Mouse (Mus musculus): ENCODE results near the gene Abcb1b. TPM values are rescaled to one million over a fixed set of nuclear protein-coding genes. Genes with fewer than 3 reads are reported as not detected.

The Abcb1b gene
- polyA plus RNA-seq, 1 experiment from 2014 or later = 1.4 TPM

GRCm38 (mm10) chr5:8866366-8866765 lies 68.4 kb downstream of the Abcb1b start:
- 83% methylated on average over 5 of the region's 5 CpGs for WGBS
- H3K36me3 ChIP-seq (ENCODE audit: control insufficient read depth, insufficient read depth, low read length) = no peaks in the 10 kb centered on the region
- H3K4me2 ChIP-seq (ENCODE audit: low read length) = no peak overlapping the region
- H3K9me3 ChIP-seq (ENCODE audit: control insufficient read depth, low read length) = no peaks in the 10 kb centered on the region
- no peak overlapping the region for H3K4me3 ChIP-seq (ENCODE audit: control insufficient read depth in 1 of 2, insufficient read depth in 1 of 2, low read depth in 1 of 2, low read length in 2 of 2)
- no peaks in the 10 kb centered on the region; a peak in 1 of 4 replicates for H3K4me1 ChIP-seq (ENCODE audit: control insufficient read depth in 2 of 2, insufficient read depth in 2 of 2, low read length in 2 of 2)
- no peak overlapping the region for H3K27ac ChIP-seq (replicated peaks in 1 of 2; ENCODE audit: control insufficient read depth in 1 of 2, insufficient read depth in 1 of 2, low read depth in 2 of 2, low read length in 2 of 2)
- no peak overlapping the region for H3K9ac ChIP-seq (ENCODE audit: low read length)
- ATAC-seq (ENCODE audit: insufficient number of reproducible peaks, insufficient read depth, low FRiP score, low read depth) = no peak
- H3K27me3 ChIP-seq (ENCODE audit: control insufficient read depth, insufficient read depth, low read length) = no peaks in the 10 kb centered on the region

GRCm38 (mm10) chr5:8868019-8868418 lies 70.1 kb downstream of the Abcb1b start:
- Histone ChIP-seq H3K9ac (ENCODE audit: low read length) (no peak overlapping the region), H3K9me3 (ENCODE audit: control insufficient read depth, low read length) (no peaks in the 10 kb centered on the region), H3K36me3 (ENCODE audit: control insufficient read depth, insufficient read depth, low read length) (no peaks in the 10 kb centered on the region), H3K27me3 (ENCODE audit: control insufficient read depth, insufficient read depth, low read length) (no peaks in the 10 kb centered on the region), H3K4me2 (ENCODE audit: low read length) (no peak overlapping the region), H3K4me3 (ENCODE audit: control insufficient read depth in 1 of 2, insufficient read depth in 1 of 2, low read depth in 1 of 2, low read length in 2 of 2) (no peak overlapping the region), H3K4me1 (ENCODE audit: control insufficient read depth in 2 of 2, insufficient read depth in 2 of 2, low read length in 2 of 2) (no peaks in the 10 kb centered on the region; a peak in 1 of 4 replicates), H3K27ac (replicated peaks in 1 of 2; ENCODE audit: control insufficient read depth in 1 of 2, insufficient read depth in 1 of 2, low read depth in 2 of 2, low read length in 2 of 2) (no peak overlapping the region)
- WGBS = 2% methylated on average over 1 of the region's 1 CpGs
- ATAC-seq (ENCODE audit: insufficient number of reproducible peaks, insufficient read depth, low FRiP score, low read depth) = no peak

GRCm38 (mm10) chr5:8872979-8873915 lies 75.3 kb downstream of the Abcb1b start:
- no peak overlapping the region for H3K4me2 ChIP-seq (ENCODE audit: low read length)
- no peak overlapping the region for H3K9ac ChIP-seq (ENCODE audit: low read length)
- no peaks in the 10 kb centered on the region for H3K4me1 ChIP-seq (ENCODE audit: control insufficient read depth in 2 of 2, insufficient read depth in 2 of 2, low read length in 2 of 2)
- 76% methylated on average over 6 of the region's 6 CpGs for WGBS
- H3K27ac ChIP-seq (replicated peaks in 1 of 2; ENCODE audit: control insufficient read depth in 1 of 2, insufficient read depth in 1 of 2, low read depth in 2 of 2, low read length in 2 of 2) = no peak overlapping the region
- ATAC-seq (ENCODE audit: insufficient number of reproducible peaks, insufficient read depth, low FRiP score, low read depth) = no peak
- no peak overlapping the region for H3K4me3 ChIP-seq (ENCODE audit: control insufficient read depth in 1 of 2, insufficient read depth in 1 of 2, low read depth in 1 of 2, low read length in 2 of 2)
- no peaks in the 10 kb centered on the region for H3K9me3 ChIP-seq (ENCODE audit: control insufficient read depth, low read length)
- H3K36me3 ChIP-seq (ENCODE audit: control insufficient read depth, insufficient read depth, low read length) = no peaks in the 10 kb centered on the region
- no peaks in the 10 kb centered on the region for H3K27me3 ChIP-seq (ENCODE audit: control insufficient read depth, insufficient read depth, low read length)

- Histone ChIP-seq H3K4me3 (ENCODE audit: control insufficient read depth in 1 of 2, insufficient read depth in 1 of 2, low read depth in 1 of 2, low read length in 2 of 2) (no peak overlapping the region), H3K4me2 (ENCODE audit: low read length) (no peak overlapping the region), H3K27me3 (ENCODE audit: control insufficient read depth, insufficient read depth, low read length) (no peaks in the 10 kb centered on the region), H3K27ac (replicated peaks in 1 of 2; ENCODE audit: control insufficient read depth in 1 of 2, insufficient read depth in 1 of 2, low read depth in 2 of 2, low read length in 2 of 2) (no peak overlapping the region), H3K9me3 (ENCODE audit: control insufficient read depth, low read length) (no peaks in the 10 kb centered on the region), H3K9ac (ENCODE audit: low read length) (no peak overlapping the region), H3K36me3 (ENCODE audit: control insufficient read depth, insufficient read depth, low read length) (no peaks in the 10 kb centered on the region), H3K4me1 (ENCODE audit: control insufficient read depth in 2 of 2, insufficient read depth in 2 of 2, low read length in 2 of 2) (no peaks in the 10 kb centered on the region)
- 78% methylated on average over 2 of the region's 2 CpGs for WGBS
- no peak for ATAC-seq (ENCODE audit: insufficient number of reproducible peaks, insufficient read depth, low FRiP score, low read depth)
Observed at GRCm38 (mm10) chr5:8877086-8877485, 79.1 kb downstream of the Abcb1b start.

- no peaks in the 10 kb centered on the region for H3K4me1 ChIP-seq (ENCODE audit: control insufficient read depth in 2 of 2, insufficient read depth in 2 of 2, low read length in 2 of 2)
- no peak for ATAC-seq (ENCODE audit: insufficient number of reproducible peaks, insufficient read depth, low FRiP score, low read depth)
- WGBS = 62% methylated on average over 5 of the region's 5 CpGs
Observed at GRCm38 (mm10) chr5:8877800-8878199, 79.9 kb downstream of the Abcb1b start.

GRCm38 (mm10) chr5:8885837-8886236 lies 87.9 kb downstream of the Abcb1b start:
- no peak overlapping the region for H3K27ac ChIP-seq (replicated peaks in 1 of 2; ENCODE audit: control insufficient read depth in 1 of 2, insufficient read depth in 1 of 2, low read depth in 2 of 2, low read length in 2 of 2)
- 73% methylated on average over 2 of the region's 2 CpGs for WGBS
- no peak for ATAC-seq (ENCODE audit: insufficient number of reproducible peaks, insufficient read depth, low FRiP score, low read depth)
- H3K36me3 ChIP-seq (ENCODE audit: control insufficient read depth, insufficient read depth, low read length) = no peaks in the 10 kb centered on the region
- H3K4me3 ChIP-seq (ENCODE audit: control insufficient read depth in 1 of 2, insufficient read depth in 1 of 2, low read depth in 1 of 2, low read length in 2 of 2) = no peak overlapping the region
- no peak overlapping the region for H3K9ac ChIP-seq (ENCODE audit: low read length)
- no peaks in the 10 kb centered on the region for H3K4me1 ChIP-seq (ENCODE audit: control insufficient read depth in 2 of 2, insufficient read depth in 2 of 2, low read length in 2 of 2)
- no peaks in the 10 kb centered on the region for H3K27me3 ChIP-seq (ENCODE audit: control insufficient read depth, insufficient read depth, low read length)
- no peak overlapping the region for H3K4me2 ChIP-seq (ENCODE audit: low read length)
- H3K9me3 ChIP-seq (ENCODE audit: control insufficient read depth, low read length) = 0 out of 2 replicates have a peak, but pooled peaks cover 3% of the 10 kb centered on the region

More at GRCm38 (mm10) chr5:8877800-8878199, 79.9 kb downstream of the Abcb1b start:
- Histone ChIP-seq H3K4me2 (ENCODE audit: low read length) (no peak overlapping the region), H3K9ac (ENCODE audit: low read length) (no peak overlapping the region), H3K4me3 (ENCODE audit: control insufficient read depth in 1 of 2, insufficient read depth in 1 of 2, low read depth in 1 of 2, low read length in 2 of 2) (no peak overlapping the region), H3K27me3 (ENCODE audit: control insufficient read depth, insufficient read depth, low read length) (no peaks in the 10 kb centered on the region), H3K36me3 (ENCODE audit: control insufficient read depth, insufficient read depth, low read length) (no peaks in the 10 kb centered on the region), H3K9me3 (ENCODE audit: control insufficient read depth, low read length) (no peaks in the 10 kb centered on the region), H3K27ac (replicated peaks in 1 of 2; ENCODE audit: control insufficient read depth in 1 of 2, insufficient read depth in 1 of 2, low read depth in 2 of 2, low read length in 2 of 2) (no peak overlapping the region)

- peaks cover 17% of the 10 kb centered on the region for H3K27me3 ChIP-seq (ENCODE audit: control insufficient read depth, insufficient read depth, low read length)
Observed at GRCm38 (mm10) chr5:8893300-8894103, 95.6 kb downstream of the Abcb1b start, which contains the start of gene Abcb4. Gene Abcb4, plus strand, starts transcription at chr5:8893717.

More at GRCm38 (mm10) chr5:8893300-8894103, 95.6 kb downstream of the Abcb1b start, which contains the start of gene Abcb4:
- H3K4me2 ChIP-seq (ENCODE audit: low read length) = peak within 1 kb of the TSS; percentile 94
- WGBS = under 1% methylated on average over 46 of the region's 65 CpGs
- H3K27ac ChIP-seq (replicated peaks in 1 of 2; ENCODE audit: control insufficient read depth in 1 of 2, insufficient read depth in 1 of 2, low read depth in 2 of 2, low read length in 2 of 2) = no peak within 1 kb of the TSS
- ATAC-seq (ENCODE audit: insufficient number of reproducible peaks, insufficient read depth, low FRiP score, low read depth) = peak; percentile 54; the same call in 1 of the 2 replicates
- H3K36me3 ChIP-seq (ENCODE audit: control insufficient read depth, insufficient read depth, low read length) = no peaks in the 10 kb centered on the region
- H3K9me3 ChIP-seq (ENCODE audit: control insufficient read depth, low read length) = 0 out of 2 replicates have a peak, but pooled peaks cover 7% of the 10 kb centered on the region
- H3K4me1 ChIP-seq (ENCODE audit: control insufficient read depth in 2 of 2, insufficient read depth in 2 of 2, low read length in 2 of 2) = peaks cover 2 to 7% of the 10 kb centered on the region in 2 experiments; a peak in 3 of 4 replicates
- peak within 1 kb of the TSS; percentile 68 for H3K9ac ChIP-seq (ENCODE audit: low read length)
- H3K4me3 ChIP-seq (ENCODE audit: control insufficient read depth in 1 of 2, insufficient read depth in 1 of 2, low read depth in 1 of 2, low read length in 2 of 2) = peak within 1 kb of the TSS; percentile 50 to 57

All from heart, embryonic 14.5 days (tissue).